Mouse (Mus musculus): ENCODE results near the gene Plcd1.

DNA sequence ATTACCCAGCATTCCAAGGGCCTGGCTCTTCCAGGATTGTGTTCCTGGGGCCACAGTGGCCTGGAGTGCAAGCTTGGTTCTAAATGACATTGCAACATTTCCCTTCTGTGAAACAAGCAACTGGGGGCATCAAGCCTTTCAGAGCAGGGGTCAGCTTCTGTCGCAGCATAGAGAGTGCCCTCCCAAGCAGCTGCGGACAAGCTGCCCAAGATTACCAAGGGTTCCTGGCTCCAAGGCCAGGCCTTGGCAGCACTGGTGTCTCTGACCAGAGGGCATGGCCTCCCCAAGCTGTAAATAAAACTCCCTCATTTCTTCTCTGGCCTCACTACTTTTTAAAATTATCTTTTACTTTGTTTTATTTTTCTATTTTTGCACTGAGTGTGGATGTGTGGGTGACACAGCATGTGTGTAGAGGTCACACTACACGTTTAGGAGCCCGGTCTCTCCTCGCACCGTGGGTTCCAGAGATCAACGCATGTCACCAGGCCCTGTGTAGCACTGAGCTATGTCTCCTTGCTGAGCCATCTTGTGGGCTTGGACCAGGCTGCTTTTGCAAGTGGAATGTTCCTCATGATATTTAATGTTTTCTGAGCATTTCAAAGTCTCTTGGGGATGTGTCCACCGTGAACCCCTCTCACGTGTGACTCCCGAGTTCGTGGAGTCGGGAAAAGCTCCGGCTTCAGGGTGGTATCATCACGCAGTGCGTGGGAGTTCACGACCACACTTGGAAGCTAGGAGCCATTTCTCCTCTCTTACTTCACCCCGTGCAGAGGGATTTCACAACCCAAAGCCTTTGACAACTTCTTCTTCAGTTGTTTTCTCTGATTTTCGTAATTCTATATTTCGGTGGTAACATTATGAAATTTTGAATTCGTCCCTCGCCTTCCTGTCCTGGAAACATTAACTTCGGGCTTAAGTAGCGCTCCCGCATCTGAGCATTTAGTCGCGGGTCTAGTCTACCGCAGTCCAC lies 64.8 kb downstream of the Plcd1 start:
- no peak for TF ChIP-seq POLR2A (IDR thresholded peaks at IDR 0.05; ENCODE audit: borderline replicate concordance, control insufficient read depth, low read depth, low read length)
- no peak for TF ChIP-seq CTCF (IDR thresholded peaks at IDR 0.05; ENCODE audit: control insufficient read depth, insufficient read depth, low read length)
